Mouse (Mus musculus): ENCODE results near the gene Zfp326.

Gene Zfp326

GRCm38 (mm10) chr5:105867841-105868447 is 8.4 kb upstream of the Zfp326 start:
- no peak for DNase-seq

- DNase-seq: peak; percentile 80
Measured at GRCm38 (mm10) chr5:105868593-105868992, 7.8 kb upstream of the Zfp326 start.

- DNase-seq: no peak
Measured at GRCm38 (mm10) chr5:105869739-105870138, 6.6 kb upstream of the Zfp326 start.

GRCm38 (mm10) chr5:105871140-105871539 is 5.2 kb upstream of the Zfp326 start:
- no peak for DNase-seq

GRCm38 (mm10) chr5:105872176-105872575 is 4.2 kb upstream of the Zfp326 start:
- no peak for DNase-seq

- no peak for DNase-seq
Measured at GRCm38 (mm10) chr5:105872916-105873315, 3.4 kb upstream of the Zfp326 start.

GRCm38 (mm10) chr5:105873774-105874173 is 2.6 kb upstream of the Zfp326 start:
- DNase-seq: no peak

- no peak for DNase-seq
Measured at GRCm38 (mm10) chr5:105874476-105874875, 1.9 kb upstream of the Zfp326 start.

- peak; percentile 39 for DNase-seq
Measured at GRCm38 (mm10) chr5:105876925-105877774, 785 bp downstream of the Zfp326 start.

GRCm38 (mm10) chr5:105887317-105887716 is 11.0 kb downstream of the Zfp326 start:
- no peak for DNase-seq

- no peak for DNase-seq
Measured at GRCm38 (mm10) chr5:105898161-105898560, 21.8 kb downstream of the Zfp326 start.

- no peak for DNase-seq
Measured at GRCm38 (mm10) chr5:105909209-105909608, 32.8 kb downstream of the Zfp326 start.

GRCm38 (mm10) chr5:105909671-105910070 is 33.3 kb downstream of the Zfp326 start:
- DNase-seq: no peak

- no peak for DNase-seq
Measured at GRCm38 (mm10) chr5:105911498-105911897, 35.1 kb downstream of the Zfp326 start.

- DNase-seq: no peak
Measured at GRCm38 (mm10) chr5:105917398-105917797, 41.0 kb downstream of the Zfp326 start.

GRCm38 (mm10) chr5:105918289-105918688 is 41.9 kb downstream of the Zfp326 start:
- DNase-seq: peak; percentile 42

GRCm38 (mm10) chr5:105922818-105923487 is 46.6 kb downstream of the Zfp326 start:
- no peak for DNase-seq

GRCm38 (mm10) chr5:105924347-105924746 is 48.0 kb downstream of the Zfp326 start:
- no peak for DNase-seq

- no peak for DNase-seq
Measured at GRCm38 (mm10) chr5:105925568-105926255, 49.3 kb downstream of the Zfp326 start.

- no peak for DNase-seq
Measured at GRCm38 (mm10) chr5:105930282-105930681, 53.9 kb downstream of the Zfp326 start.

- DNase-seq: no peak
Measured at GRCm38 (mm10) chr5:105932392-105932791, 56.0 kb downstream of the Zfp326 start.

GRCm38 (mm10) chr5:105941951-105942350 is 65.6 kb downstream of the Zfp326 start:
- DNase-seq: no peak
